Mouse (Mus musculus) spleen, adult 2 months (tissue): ENCODE measurements around the gene Ntrk3.

ENCODE experiments used
- CTCF ChIP-seq: fragments of 200-500 bp; IDR thresholded peaks from 2 replicates; pipeline ENCODE4 v1.5.1; 2011; ENCODE audit warnings: mild to moderate bottlenecking, inconsistent platforms; ENCODE audit not compliant: insufficient read depth, insufficient read length, insufficient replicate concordance; ENCODE audit errors: extremely low read depth
- POLR2A ChIP-seq: fragments of 200-500 bp; IDR thresholded peaks from 2 replicates; pipeline ENCODE4 v1.6.1; 2011; ENCODE audit warnings: low read depth, low read length, inconsistent platforms

DNA sequence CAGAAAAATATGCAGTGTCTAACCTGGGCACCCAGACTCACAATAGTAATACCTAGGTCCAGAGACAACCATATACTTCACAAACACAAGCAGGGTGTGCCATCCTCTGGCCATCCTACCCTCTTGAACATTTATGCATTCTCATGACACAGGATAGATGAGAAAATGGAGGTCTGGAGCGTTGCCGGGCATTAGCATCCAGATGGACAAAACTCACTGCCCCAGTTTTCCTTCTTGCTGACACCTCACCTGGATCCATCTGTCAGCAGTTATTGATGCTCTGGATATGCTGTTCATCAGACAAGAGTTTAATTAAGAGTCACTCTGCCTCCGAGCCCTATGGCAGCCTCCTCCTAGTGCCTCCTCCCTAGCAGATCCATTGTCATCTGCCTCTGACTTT, 254.1 kb downstream of the Ntrk3 start:
- TF ChIP-seq POLR2A, result no peak
- no peak for TF ChIP-seq CTCF
